Mouse (Mus musculus) forebrain, embryonic 14.5 days (tissue): Measurements from ENCODE around the gene Tasp1. TPM values are rescaled to one million over a fixed set of nuclear protein-coding genes. Genes with fewer than 3 reads are reported as not detected.
"Not testable (repeated sequence)": the region's sequence is repeated elsewhere in the genome, so short reads cannot be mapped to it uniquely, and the experiment has no call there.

Experiments
- ATAC-seq: fragments of 200-750 bp; cut with Nextera tagmentation; 2 replicates; pipeline ENCODE4 v1.8.0; 2017; ENCODE audit warnings: mild to moderate bottlenecking, moderate library complexity
- DNase-seq: peaks from one replicate; pipeline ENCODE4 v3.0.0-alpha.2; 2015; ENCODE audit warnings: low spot score
- H3K27ac ChIP-seq: fragments of 300-500 bp; sonication (generic); 2 replicates; pipeline ENCODE4 v1.5.1; 2014; ENCODE audit warnings: low read depth, mild to moderate bottlenecking, control low read depth, low read length, moderate library complexity
- H3K27me3 ChIP-seq: fragments of 300-500 bp; sonication (generic); replicated peaks from 2 replicates; pipeline ENCODE4 v1.6.1; 2014; ENCODE audit warnings: low read length, control low read depth, mixed read lengths; ENCODE audit not compliant: control insufficient read depth, insufficient read depth
- H3K36me3 ChIP-seq: fragments of 300-500 bp; sonication (generic); 2 replicates; pipeline ENCODE4 v1.6.1; 2014; ENCODE audit warnings: low read length, control low read depth; ENCODE audit not compliant: control insufficient read depth, insufficient read depth
- H3K4me1 ChIP-seq: fragments of 300-500 bp; sonication (generic); 2 replicates; pipeline ENCODE4 v1.6.1; 2014; ENCODE audit warnings: antibody characterized with exemption, low read length, control low read depth; ENCODE audit not compliant: control insufficient read depth, insufficient read depth
- H3K4me2 ChIP-seq: fragments of 300-500 bp; sonication (generic); 2 replicates; pipeline ENCODE4 v1.6.1; 2014; ENCODE audit warnings: mild to moderate bottlenecking, control low read depth, low read length
- H3K4me3 ChIP-seq: fragments of 300-500 bp; sonication (generic); 2 replicates; pipeline ENCODE4 v1.5.1; 2014; ENCODE audit warnings: low read depth, low read length, control low read depth
- H3K9ac ChIP-seq: fragments of 300-500 bp; sonication (generic); 2 replicates; pipeline ENCODE4 v1.6.1; 2014; ENCODE audit warnings: mild to moderate bottlenecking, low read length, control low read depth, moderate library complexity
- H3K9me3 ChIP-seq: fragments of 300-500 bp; sonication (generic); replicated peaks from 2 replicates; pipeline ENCODE4 v1.6.1; 2016; ENCODE audit warnings: low read length, control low read depth, mixed read lengths; ENCODE audit not compliant: control insufficient read depth
- WGBS: fragments of 180-500 bp; shearing (Covaris S2); extraction: QIAGEN DNeasy Blood & Tissue Kit; methylation state at CpG from one replicate; pipeline ENCODE4 v1.1.7; 2014; 5-methylcytosine and 5-hydroxymethylcytosine counted together
- polyA plus RNA-seq: library from polyadenylated mRNA; unstranded; fragments of >200 nt; fragmentation: Nextera tagmentation; extraction: Ambion mirVana; gene quantifications from 2 replicates; pipeline ENCODE4 v1.2.1, GENCODE M21; 2014

Tasp1 gene
- polyA plus RNA-seq, 1 experiment from 2014 or later: 18.9 TPM

DNA sequence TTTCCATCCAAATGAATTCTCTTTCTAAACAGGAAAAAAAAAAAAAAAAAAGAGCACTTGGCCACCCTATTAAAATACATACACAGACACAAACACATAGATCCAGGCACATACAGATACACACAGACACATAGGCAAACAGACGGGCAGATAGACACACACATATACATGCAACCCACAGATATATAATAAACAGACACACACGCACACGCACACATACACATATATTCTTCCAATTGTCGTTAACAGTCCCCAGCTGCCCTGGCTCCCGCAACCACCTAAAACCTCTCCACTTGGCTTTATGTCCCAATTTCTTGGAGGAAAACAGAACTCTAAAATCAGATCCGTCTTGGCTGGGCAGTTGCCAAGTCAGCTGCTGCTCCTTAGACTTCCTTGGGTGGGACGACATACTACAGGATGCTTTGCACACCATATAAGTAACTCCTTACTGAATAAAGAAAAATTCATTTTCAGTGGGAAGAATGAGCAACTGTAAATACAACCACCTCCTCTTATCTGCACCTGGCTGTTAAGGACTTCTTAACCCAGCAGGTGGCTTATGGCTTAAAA is 188.5 kb downstream of the Tasp1 start:
- no peaks in the 10 kb centered on the region for H3K9me3 ChIP-seq
- no peaks in the 10 kb centered on the region for H3K4me1 ChIP-seq
- 81% methylated on average over 7 of the region's 7 CpGs for WGBS
- no peak overlapping the region for H3K4me3 ChIP-seq
- ATAC-seq (no peak; the same call in 1 of the 2 replicates), DNase-seq (peak; percentile 24)
- H3K27me3 ChIP-seq: no peaks in the 10 kb centered on the region
- H3K4me2 ChIP-seq: no peak overlapping the region
- no peak overlapping the region for H3K9ac ChIP-seq
- no peak overlapping the region for H3K27ac ChIP-seq
- no peaks in the 10 kb centered on the region for H3K36me3 ChIP-seq

DNA sequence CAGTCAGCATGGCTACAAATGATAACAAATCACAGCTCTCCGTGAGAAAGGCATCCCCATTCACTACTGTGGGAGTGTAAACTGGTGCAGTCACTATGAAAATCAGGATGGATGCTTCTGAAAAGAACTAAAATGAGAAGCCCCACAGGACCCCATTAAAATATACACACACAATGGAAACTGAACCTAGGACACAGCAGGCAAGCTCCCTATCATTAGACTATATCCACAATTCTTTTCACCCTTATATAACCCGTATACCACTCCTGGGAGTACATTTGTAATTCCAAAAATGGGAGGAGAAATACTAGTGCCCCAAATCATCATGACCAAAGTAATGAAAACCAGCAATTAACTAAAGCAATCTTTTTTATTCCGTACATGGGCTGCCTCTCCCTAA is 190.7 kb downstream of the Tasp1 start:
- H3K9ac ChIP-seq: no peak overlapping the region
- no peaks in the 10 kb centered on the region for H3K9me3 ChIP-seq
- H3K27me3 ChIP-seq: no peaks in the 10 kb centered on the region
- H3K4me2 ChIP-seq: no peak overlapping the region
- no peak overlapping the region for H3K4me3 ChIP-seq
- WGBS: 19% methylated on average over 3 of the region's 3 CpGs
- no peak for ATAC-seq
- no peak for DNase-seq
- H3K27ac ChIP-seq: no peak overlapping the region
- no peaks in the 10 kb centered on the region for H3K36me3 ChIP-seq
- no peaks in the 10 kb centered on the region for H3K4me1 ChIP-seq

DNA sequence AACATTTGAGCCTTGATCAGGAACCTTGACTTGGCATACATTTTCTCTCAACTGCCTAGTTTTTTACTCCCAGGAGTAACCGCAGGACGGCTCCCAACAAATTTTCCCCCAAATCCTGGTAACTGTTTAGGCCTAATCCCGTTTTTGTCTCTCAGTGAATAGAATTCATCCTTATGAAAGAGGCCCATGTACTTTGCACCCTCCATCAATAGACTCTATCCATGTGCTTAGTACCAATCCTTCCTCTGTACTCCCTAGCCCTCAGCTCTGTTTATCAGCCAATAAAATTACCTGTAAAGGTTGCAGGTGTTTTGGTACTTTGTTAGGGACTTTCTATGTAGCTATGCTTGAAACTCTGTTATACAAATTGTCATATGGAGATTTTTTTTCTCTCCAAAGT is 192.4 kb downstream of the Tasp1 start:
- WGBS: 3% methylated on average over 3 of the region's 3 CpGs
- Histone ChIP-seq H3K4me1 (no peaks in the 10 kb centered on the region), H3K27me3 (no peaks in the 10 kb centered on the region), H3K4me3 (no peak overlapping the region), H3K9ac (no peak overlapping the region), H3K27ac (no peak overlapping the region), H3K36me3 (no peaks in the 10 kb centered on the region), H3K4me2 (no peak overlapping the region), H3K9me3 (no peaks in the 10 kb centered on the region)
- ATAC-seq (no peak), DNase-seq (no peak)

DNA sequence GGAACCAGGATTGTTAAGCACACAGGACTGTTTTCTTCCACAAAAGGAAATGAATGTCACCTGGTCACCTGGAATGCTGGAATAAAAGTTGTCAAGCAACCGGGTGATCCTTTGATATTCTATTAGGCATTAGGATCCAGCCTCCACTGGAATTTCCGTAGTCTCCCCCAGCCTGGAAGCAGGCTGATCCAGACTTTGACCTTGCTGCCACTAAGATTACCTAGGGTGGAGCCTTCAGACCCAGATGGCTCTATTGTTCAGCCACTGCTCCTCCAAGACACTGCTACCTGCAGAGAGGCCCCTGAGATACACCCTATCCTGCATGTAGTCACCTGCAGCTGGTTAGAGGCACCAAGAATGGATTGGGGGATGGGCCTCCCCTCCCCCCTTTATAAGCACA is 192.8 kb downstream of the Tasp1 start:
- 17% methylated on average over 2 of the region's 2 CpGs for WGBS
- no peak for ATAC-seq
- no peak overlapping the region for H3K4me3 ChIP-seq
- H3K4me2 ChIP-seq: no peak overlapping the region
- no peak overlapping the region for H3K27ac ChIP-seq
- H3K9me3 ChIP-seq: no peaks in the 10 kb centered on the region
- H3K27me3 ChIP-seq: no peaks in the 10 kb centered on the region
- H3K4me1 ChIP-seq: no peaks in the 10 kb centered on the region
- DNase-seq: no peak
- H3K9ac ChIP-seq: no peak overlapping the region
- H3K36me3 ChIP-seq: no peaks in the 10 kb centered on the region

DNA sequence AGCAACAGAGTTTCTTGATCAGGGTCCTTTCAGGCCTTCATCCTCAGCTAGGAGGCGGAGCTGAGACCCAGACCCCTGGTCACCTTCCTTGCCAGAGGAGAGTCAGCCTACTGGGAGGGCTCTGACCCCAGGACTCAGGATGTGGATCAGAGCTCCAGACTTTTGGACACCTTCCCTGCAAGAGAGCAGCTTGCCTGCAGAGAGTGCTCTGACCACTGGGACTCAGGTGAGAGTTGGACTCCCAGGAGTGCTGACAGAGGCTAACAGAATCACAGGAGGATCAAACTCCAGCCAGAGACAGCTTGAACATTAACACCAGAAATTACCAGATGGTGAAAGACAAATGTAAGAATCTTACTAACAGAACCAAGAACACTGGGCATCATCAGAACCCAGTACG is 197.5 kb downstream of the Tasp1 start:
- not testable (repeated sequence) for H3K27me3 ChIP-seq, H3K4me2 ChIP-seq, H3K27ac ChIP-seq, H3K9me3 ChIP-seq, H3K36me3 ChIP-seq, H3K4me3 ChIP-seq, ATAC-seq, H3K9ac ChIP-seq, H3K4me1 ChIP-seq, DNase-seq
- 94% methylated on average over 2 of the region's 2 CpGs for WGBS

DNA sequence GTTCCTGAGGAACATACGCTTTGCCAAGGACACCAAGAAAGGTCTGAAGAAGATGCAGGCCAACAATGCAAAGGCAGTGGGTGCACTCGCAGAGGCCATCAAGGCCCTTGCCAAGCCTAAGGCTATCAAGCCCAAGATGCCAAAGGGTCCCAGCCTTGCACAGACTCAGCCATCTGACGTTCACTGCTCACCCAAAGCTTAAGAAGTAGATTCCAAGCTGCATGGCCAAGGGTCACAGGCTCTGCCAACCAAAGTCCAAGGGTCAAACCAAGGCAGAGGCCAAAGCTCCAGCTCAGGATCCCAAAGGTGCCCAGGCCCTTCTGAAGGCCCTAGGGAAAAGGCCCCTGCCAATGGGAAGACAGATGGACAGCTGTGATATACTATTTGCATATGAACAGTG is 203.2 kb downstream of the Tasp1 start:
- not testable (repeated sequence) for H3K4me2 ChIP-seq, H3K36me3 ChIP-seq, H3K9me3 ChIP-seq, DNase-seq, H3K27ac ChIP-seq, H3K4me1 ChIP-seq, H3K27me3 ChIP-seq, H3K9ac ChIP-seq, ATAC-seq, H3K4me3 ChIP-seq
- WGBS: 92% methylated on average over 3 of the region's 3 CpGs

DNA sequence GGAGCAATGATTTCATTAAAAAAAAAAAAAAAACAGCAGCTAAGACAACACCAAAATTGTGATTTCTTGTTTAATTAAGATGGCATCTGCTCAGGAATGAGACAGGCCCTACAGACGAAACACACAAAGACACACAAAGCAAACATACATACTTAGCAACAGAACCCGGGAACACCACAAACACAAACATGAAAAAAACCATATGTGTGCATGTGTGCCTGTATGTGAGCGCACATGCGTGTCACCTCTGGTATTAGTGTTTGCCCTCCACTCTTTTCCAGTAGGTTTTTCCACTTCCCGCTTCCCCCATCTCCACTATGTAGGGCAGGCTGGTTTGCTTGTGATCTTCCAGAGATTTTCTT is 206.5 kb downstream of the Tasp1 start:
- ATAC-seq (no peak), DNase-seq (no peak)
- H3K4me2 ChIP-seq: no peak overlapping the region
- no peaks in the 10 kb centered on the region for H3K9me3 ChIP-seq
- H3K27ac ChIP-seq: no peak overlapping the region
- no peaks in the 10 kb centered on the region for H3K4me1 ChIP-seq
- H3K4me3 ChIP-seq: no peak overlapping the region
- no peaks in the 10 kb centered on the region for H3K27me3 ChIP-seq
- H3K9ac ChIP-seq: no peak overlapping the region
- no peaks in the 10 kb centered on the region for H3K36me3 ChIP-seq
- 92% methylated on average over 5 of the region's 5 CpGs for WGBS

DNA sequence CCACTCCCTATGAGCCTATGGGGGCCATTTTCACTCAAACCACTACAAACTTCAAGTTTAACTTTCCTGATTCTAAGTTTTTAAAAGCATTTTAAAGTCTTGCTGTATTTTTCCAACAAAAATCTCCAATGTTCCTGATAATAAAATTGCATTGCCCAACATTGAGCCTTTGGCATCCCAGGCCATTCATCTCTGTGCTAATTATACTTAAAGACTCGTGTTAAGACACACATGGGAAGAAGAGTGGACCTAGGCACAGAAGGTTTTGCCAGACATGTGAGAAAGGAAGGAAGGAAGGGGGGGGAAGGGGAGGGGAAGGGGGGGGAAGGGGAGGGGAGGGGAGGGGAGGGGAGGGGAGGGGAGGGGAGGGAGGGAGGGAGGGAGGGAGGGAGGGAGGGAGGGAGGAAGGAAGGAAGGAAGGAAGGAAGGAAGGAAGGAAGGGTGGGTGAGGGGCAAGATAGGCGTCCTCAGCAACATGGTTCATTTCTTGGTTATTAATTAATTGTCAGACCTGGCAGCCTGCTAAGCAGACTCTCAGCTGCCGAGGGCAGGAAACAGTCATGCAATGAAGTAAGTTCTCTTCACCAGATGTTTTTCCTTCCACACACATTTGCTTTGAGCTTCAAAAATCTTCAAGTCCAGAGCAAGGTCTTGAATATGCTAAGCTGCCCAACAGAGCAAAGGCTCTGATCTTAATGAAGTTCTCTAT is 207.0 kb downstream of the Tasp1 start:
- H3K4me2 ChIP-seq: no peak overlapping the region
- 71% methylated on average over 3 of the region's 3 CpGs for WGBS
- no peaks in the 10 kb centered on the region for H3K36me3 ChIP-seq

DNA sequence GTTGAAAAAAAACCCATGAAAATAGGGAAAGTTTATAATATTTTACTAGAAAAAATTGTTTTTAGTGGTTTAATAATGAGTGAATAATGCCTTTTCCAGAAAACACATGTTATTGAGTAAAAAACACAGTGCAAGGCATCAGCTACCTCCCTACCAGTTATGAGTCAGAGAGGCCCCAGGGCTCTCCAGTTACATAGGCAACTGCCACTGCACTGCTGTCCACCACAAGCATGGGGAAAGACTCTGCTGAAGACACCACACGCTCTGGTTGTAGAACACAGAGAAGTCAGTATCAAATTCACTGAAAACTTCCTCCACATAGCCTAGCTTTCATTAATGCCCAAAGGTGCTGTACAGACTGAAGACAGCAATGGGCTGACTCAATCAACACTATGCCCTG is 217.0 kb downstream of the Tasp1 start:
- Histone ChIP-seq H3K4me3 (no peak overlapping the region), H3K36me3 (no peaks in the 10 kb centered on the region), H3K27me3 (no peaks in the 10 kb centered on the region), H3K27ac (no peak overlapping the region), H3K9ac (no peak overlapping the region), H3K4me2 (no peak overlapping the region), H3K4me1 (no peaks in the 10 kb centered on the region), H3K9me3 (no peaks in the 10 kb centered on the region)
- WGBS: 94% methylated on average over 1 of the region's 1 CpGs
- ATAC-seq: no peak
- no peak for DNase-seq

More for the DNA sequence above, 207.0 kb downstream of the Tasp1 start:
- no peaks in the 10 kb centered on the region for H3K9me3 ChIP-seq
- no peak overlapping the region for H3K4me3 ChIP-seq
- DNase-seq: no peak
- H3K27me3 ChIP-seq: no peaks in the 10 kb centered on the region
- no peaks in the 10 kb centered on the region for H3K4me1 ChIP-seq
- H3K27ac ChIP-seq: no peak overlapping the region
- no peak overlapping the region for H3K9ac ChIP-seq
- no peak for ATAC-seq
